Mouse (Mus musculus): Measurements from ENCODE around the gene Dph7. TPM values are rescaled to one million over a fixed set of nuclear protein-coding genes. Genes with fewer than 3 reads are reported as not detected.

The Dph7 gene
- polyA plus RNA-seq (2017; shearing (Covaris generic)), result 11.7 TPM

GRCm38 (mm10) chr2:24962304-24963000 is at the start of gene Dph7:
Gene Dph7, plus strand, starts transcription at chr2:24962400.

DNA sequence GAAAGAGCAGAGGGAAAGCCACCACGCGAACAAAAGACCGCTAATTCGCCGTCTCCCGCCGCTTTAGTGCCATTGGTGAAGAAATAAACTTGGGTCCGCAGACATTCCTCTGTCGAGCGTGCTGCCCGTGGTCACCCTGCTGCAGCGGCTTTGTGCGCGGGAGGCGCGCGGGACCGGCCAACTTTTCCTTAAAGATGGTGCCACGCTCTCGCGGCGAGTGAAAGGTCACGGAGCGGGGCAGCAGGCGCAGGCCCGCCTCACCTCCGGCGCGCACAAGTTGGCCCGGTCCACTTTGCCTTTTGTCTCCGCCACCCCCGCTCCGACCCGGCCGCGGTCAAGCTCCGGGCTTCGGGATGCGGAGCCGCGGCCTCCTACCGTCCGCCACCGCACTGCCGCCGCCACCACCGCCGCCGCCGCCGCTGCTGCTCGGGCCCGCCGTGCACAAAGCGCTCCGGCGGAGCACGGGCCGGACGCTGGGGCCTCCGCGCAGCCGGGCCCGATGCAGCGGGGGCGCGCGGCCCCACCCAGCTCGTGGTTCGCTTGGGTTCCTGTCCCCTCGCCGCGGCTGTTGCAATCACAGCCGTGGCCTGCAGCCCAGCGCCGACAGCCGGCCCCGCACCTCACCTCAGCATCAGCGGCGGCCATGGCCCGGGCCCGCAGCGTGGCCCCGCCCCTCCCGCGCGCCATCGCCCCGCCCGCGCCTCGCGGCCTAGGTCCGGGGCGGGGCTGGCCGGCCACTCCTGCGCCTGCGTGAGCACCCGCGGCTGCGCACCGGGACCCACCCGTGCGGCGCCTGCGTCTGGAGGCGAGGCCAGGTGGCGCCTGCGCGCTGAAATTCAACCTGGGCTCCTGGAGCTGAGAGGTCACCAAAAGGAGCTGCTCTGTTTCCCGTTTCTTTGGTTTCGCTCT is 43.0 kb upstream of the Dph7 start, which contains the start of gene Ehmt1:
TSS of gene Ehmt1 (minus strand) at position 685 of the 909 bp plus-strand sequence.

DNA sequence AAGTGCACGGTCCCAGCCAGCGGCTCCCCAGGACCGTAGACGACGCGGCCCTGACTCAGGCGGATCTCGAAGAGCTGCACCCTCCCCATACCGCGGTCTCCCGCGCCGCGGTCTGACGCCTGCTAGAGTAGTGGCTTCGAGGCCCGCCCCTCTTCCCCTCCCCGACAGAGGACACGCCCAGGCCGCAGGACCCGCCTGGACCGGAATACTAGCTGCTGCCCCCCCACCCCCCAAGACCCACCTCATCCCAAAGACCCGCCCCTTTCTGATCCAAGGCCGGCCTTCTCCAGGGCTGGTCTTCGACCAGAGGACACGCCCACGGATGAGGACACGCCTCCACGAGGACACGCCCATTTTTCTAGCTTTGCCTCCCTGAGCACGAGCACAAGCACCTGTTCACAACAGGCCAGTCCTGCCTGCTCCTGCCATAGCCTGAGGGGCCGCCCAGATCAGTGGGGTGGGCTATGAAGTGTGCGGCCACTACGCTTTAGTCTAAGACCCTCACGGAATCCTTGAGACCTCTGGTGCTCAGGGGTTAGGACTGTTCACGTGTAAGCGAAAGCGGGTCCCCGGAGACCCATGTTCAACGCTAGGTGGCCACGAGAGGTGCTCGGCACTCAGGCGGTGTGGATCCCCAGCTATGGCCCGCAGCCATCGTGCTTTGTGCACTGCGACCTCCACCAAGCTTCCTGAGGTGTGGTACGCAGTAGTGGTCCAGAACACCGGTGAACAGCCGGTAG is 27.0 kb upstream of the Dph7 start, which contains the start of gene Arrdc1:
TSS of gene Arrdc1 (minus strand) at position 196 of the 740 bp plus-strand sequence.

GRCm38 (mm10) chr2:24949421-24950188 is 12.6 kb upstream of the Dph7 start, which contains the start of gene Zmynd19:
Gene Zmynd19, plus strand, starts transcription at chr2:24949792.

GRCm38 (mm10) chr2:24974906-24975703 is 12.9 kb downstream of the Dph7 start, which contains the start of gene Mrpl41:
Gene Mrpl41, minus strand, starts transcription at chr2:24975098.

GRCm38 (mm10) chr2:24975704-24976297 is 13.6 kb downstream of the Dph7 start, which contains the start of gene Pnpla7:
Gene Pnpla7, plus strand, starts transcription at chr2:24976033.

Other genes starting within 250 kb of the Dph7 start
- 0.04 TPM for gene Cacna1b, start 199.2 kb upstream of the Dph7 start, polyA plus RNA-seq (2017; shearing (Covaris generic))
- gene Ehmt1, start 42.8 kb upstream of the Dph7 start, polyA plus RNA-seq (2017; shearing (Covaris generic)), result 42.3 TPM
- gene Arrdc1, start 27.1 kb upstream of the Dph7 start, polyA plus RNA-seq (2017; shearing (Covaris generic)), result 154 TPM
- gene Zmynd19, start 12.6 kb upstream of the Dph7 start, polyA plus RNA-seq (2017; shearing (Covaris generic)), result 17.7 TPM
- gene Mrpl41, start 12.7 kb downstream of the Dph7 start, polyA plus RNA-seq (2017; shearing (Covaris generic)), result 63.3 TPM
- 84.0 TPM for gene Pnpla7, start 13.6 kb downstream of the Dph7 start, polyA plus RNA-seq (2017; shearing (Covaris generic))
- 42.1 TPM for gene Nsmf, start 92.0 kb downstream of the Dph7 start, polyA plus RNA-seq (2017; shearing (Covaris generic))
- gene Entpd8, start 117.9 kb downstream of the Dph7 start, polyA plus RNA-seq (2017; shearing (Covaris generic)), result not detected
- 0.64 TPM for gene Noxa1, start 132.7 kb downstream of the Dph7 start, polyA plus RNA-seq (2017; shearing (Covaris generic))
- gene Nrarp, start 218.4 kb downstream of the Dph7 start, polyA plus RNA-seq (2017; shearing (Covaris generic)), result 3.9 TPM
- 19.2 TPM for gene Tor4a, start 234.5 kb downstream of the Dph7 start, polyA plus RNA-seq (2017; shearing (Covaris generic))
- 82.5 TPM for gene Nelfb, start 249.1 kb downstream of the Dph7 start, polyA plus RNA-seq (2017; shearing (Covaris generic))

Measured in effector memory CD4-positive, alpha-beta T cell, adult 5 months (primary cell).